9 mouse cellular contexts compared by ENCODE assay signal in genomic region chr4:4299631-4300030, GRCm38 (mm10).
A peak's percentile ranks its signal among the peaks of the same experiment; 100 is the strongest.
DNase-seq lines count a peak whose midpoint lies in the region; TF ChIP-seq lines count a peak whose summit lies in the region.
"Had no signal": no experiment of that assay in that cellular context is flagged by ENCODE, and none has a peak within 500 bp of the region (broad histone marks: within the 10 kb centered on the region; RNA-seq: fewer than 3 reads in every experiment).

No protein-coding gene starts in this region.

- no peaks in the 10 kb centered on the region for H3K36me3 ChIP-seq in CH12.LX (replicated peaks in 1 of 2; ENCODE audit: control insufficient read depth in 1 of 2, insufficient read depth in 1 of 2, low read length in 1 of 2)
- no peaks in the 10 kb centered on the region for H3K36me3 ChIP-seq in thymus, adult 2 months (ENCODE audit: control insufficient read depth, insufficient read depth, low read length)
- H3K36me3 ChIP-seq: neural tube, embryonic 12.5 days had no signal

- H3K27me3 ChIP-seq in CH12.LX (replicated peaks) = no peaks in the 10 kb centered on the region
- H3K27me3 ChIP-seq in thymus, adult 2 months (ENCODE audit: control insufficient read depth, insufficient read depth, low read length) = no peaks in the 10 kb centered on the region
- H3K27me3 ChIP-seq: neural tube, embryonic 12.5 days had no signal

- no peak overlapping the region for H3K9ac ChIP-seq in CH12.LX (ENCODE audit: insufficient read depth, low read depth)
- H3K9ac ChIP-seq: neural tube, embryonic 12.5 days had no signal

- H3K4me2 ChIP-seq in CH12.LX (ENCODE audit: insufficient read depth, low read depth, poor library complexity, severe bottlenecking) = no peak overlapping the region
- H3K4me2 ChIP-seq: neural tube, embryonic 12.5 days had no signal

- no peak for TF ChIP-seq POLR2A in CH12.LX (IDR thresholded peaks at IDR 0.05; ENCODE audit: low read depth, low read length)
- TF ChIP-seq POLR2A in cortical plate, adult 2 months (IDR thresholded peaks at IDR 0.05; ENCODE audit: extremely low read depth, insufficient read depth, low read length) = no peak
- no peak for TF ChIP-seq POLR2A in thymus, adult 2 months (IDR thresholded peaks at IDR 0.05; ENCODE audit: control insufficient read depth, extremely low read depth, insufficient read depth, low read length, poor library complexity)

- DNase-seq in kidney, adult 18-20 months = peak; percentile 6
- DNase-seq in kidney, adult 11 months = no peak
- DNase-seq in CH12.LX (ENCODE audit: extremely low read depth) = peak; percentile 44
- DNase-seq in kidney, postnatal 14 days = peak; percentile 3
- no peak for DNase-seq in layer of hippocampus, adult 9-11 months
- no peak for DNase-seq in thymus, adult 2 months
- no peak for DNase-seq in cerebellum, postnatal 36 days

- H3K9me3 ChIP-seq in CH12.LX (replicated peaks; ENCODE audit: low read length) = no peaks in the 10 kb centered on the region
- H3K9me3 ChIP-seq: neural tube, embryonic 12.5 days had no signal

- H3K4me1 ChIP-seq in CH12.LX (ENCODE audit: control insufficient read depth in 1 of 2, insufficient read depth in 2 of 2) = no peaks in the 10 kb centered on the region
- no peaks in the 10 kb centered on the region for H3K4me1 ChIP-seq in cortical plate, adult 2 months (ENCODE audit: control insufficient read depth, insufficient read depth, low read length)
- H3K4me1 ChIP-seq in thymus, adult 2 months (replicated peaks; ENCODE audit: control insufficient read depth, insufficient read depth, low read length) = no peaks in the 10 kb centered on the region
- H3K4me1 ChIP-seq: neural tube, embryonic 12.5 days had no signal

- no peaks in the 10 kb centered on the region for H3K79me2 ChIP-seq in CH12.LX (replicated peaks; ENCODE audit: control insufficient read depth, extremely low read depth, insufficient read depth, poor library complexity, severe bottlenecking)

- dilution Hi-C loops in CH12.LX (cut with MboI; ENCODE audit: extremely low pct_ligation_motif_present, extremely low pct_unique_long_range_greater_than_20kb, low sequenced_read_pairs) = no loop called here

- in situ Hi-C loops in CH12.LX (cut with MboI; ENCODE audit: low pct_ligation_motif_present, low pct_unique_long_range_greater_than_20kb, low sequenced_read_pairs) = no loop called here

- TF ChIP-seq CTCF in CH12.LX (conservative IDR thresholded peaks at IDR 0.05 in 1 of 2, IDR thresholded peaks at IDR 0.05 in 1 of 2; ENCODE audit: low read depth in 2 of 2, low read length in 2 of 2) = peak; percentile 21 to 66; a peak in 2 of 4 replicates
- 0 out of 2 replicates have a peak, but pooled peaks have one; percentile 26 for TF ChIP-seq CTCF in cortical plate, adult 2 months (IDR thresholded peaks at IDR 0.05; ENCODE audit: extremely low read depth, insufficient read depth, low read length)
- TF ChIP-seq CTCF in thymus, adult 2 months (IDR thresholded peaks at IDR 0.05; ENCODE audit: borderline replicate concordance, control insufficient read depth, extremely low read depth, insufficient read depth, low read length, poor library complexity) = no peak

- peak; percentile 59 for TF ChIP-seq RAD21 in CH12.LX (IDR thresholded peaks at IDR 0.05; ENCODE audit: low read depth, low read length)

- TF ChIP-seq EP300 in CH12.LX (IDR thresholded peaks at IDR 0.05; ENCODE audit: low read length) = no peak

- H3K27ac ChIP-seq in CH12.LX (ENCODE audit: insufficient read depth, low read depth) = no peak overlapping the region
- no peak overlapping the region for H3K27ac ChIP-seq in cortical plate, adult 2 months (ENCODE audit: insufficient read depth, low read length)
- H3K27ac ChIP-seq in thymus, adult 2 months (ENCODE audit: control insufficient read depth, insufficient read depth, low read length) = no peak overlapping the region
- H3K27ac ChIP-seq: neural tube, embryonic 12.5 days had no signal

- 47% methylated on average over 1 of the region's 1 CpGs for WGBS in thymus, adult 2 months

- H3K4me3 ChIP-seq in CH12.LX (replicated peaks in 1 of 3; ENCODE audit: low read depth in 2 of 3, low read length in 2 of 3, poor library complexity in 1 of 3) = no peak overlapping the region
- H3K4me3 ChIP-seq in cortical plate, adult 2 months (ENCODE audit: insufficient read depth, low read length) = no peak overlapping the region
- H3K4me3 ChIP-seq in thymus, adult 2 months (ENCODE audit: control insufficient read depth, insufficient read depth, low read length) = no peak overlapping the region
- H3K4me3 ChIP-seq: neural tube, embryonic 12.5 days had no signal

TF ChIP-seq in CH12.LX, 34 proteins besides CTCF, POLR2A, EP300 and RAD21:
- no peak for TF ChIP-seq CHD2 (IDR thresholded peaks at IDR 0.05; ENCODE audit: low read length)
- TF ChIP-seq SMC3 (IDR thresholded peaks at IDR 0.05; ENCODE audit: low read depth, low read length) = peak; percentile 65

Comparison
In these comparisons a context has a peak if more than half of its experiments do, and no peak if none do; other contexts are left out.
1. DNase-seq: peak in kidney, adult 18-20 months (single experiment), CH12.LX (single experiment) and kidney, postnatal 14 days (single experiment); none in kidney, adult 11 months (single experiment), layer of hippocampus, adult 9-11 months (single experiment), thymus, adult 2 months (single experiment) and cerebellum, postnatal 36 days (0 of 2).